Mouse (Mus musculus) large intestine, adult 2 months (tissue): ENCODE results near the gene Mtch1. TPM values are rescaled to one million over a fixed set of nuclear protein-coding genes. Genes with fewer than 3 reads are reported as not detected.

ENCODE experiments used
- DNase-seq: peaks from one replicate; pipeline ENCODE4 v3.0.0-alpha.2; 2012; ENCODE audit warnings: low read depth, low spot score
- WGBS: fragments of 180-500 bp; shearing (Covaris S2); methylation state at CpG from one replicate; pipeline ENCODE4 v1.1.7; 2018; 5-methylcytosine and 5-hydroxymethylcytosine counted together
- polyA plus RNA-seq: library from polyadenylated mRNA; depleted of rRNA; stranded (reverse); fragments of >200 nt; gene quantifications from 2 replicates; pipeline ENCODE4 v1.2.3, GENCODE M21; 2012; rRNA removed

Mtch1 gene
- polyA plus RNA-seq, 1 experiment: 263 TPM

- no peak for DNase-seq
- 89% methylated on average over 7 of the region's 7 CpGs for WGBS
These were observed 55.9 kb downstream of the Mtch1 start for GRCm38 (mm10) chr17:29291793-29292192.

GRCm38 (mm10) chr17:29282216-29282952, 65.3 kb downstream of the Mtch1 start:
- 55% methylated on average over 21 of the region's 21 CpGs for WGBS
- no peak for DNase-seq

Other genes with a start within 250 kb of the Mtch1 start
- gene Rab44, start 233.8 kb downstream of the Mtch1 start, polyA plus RNA-seq: 0.45 and 1.2 TPM in 2 replicates
- 1.1 and 1.7 TPM in 2 replicates for gene Cpne5, start 109.8 kb downstream of the Mtch1 start, polyA plus RNA-seq
- gene Ppil1, start 83.7 kb downstream of the Mtch1 start, polyA plus RNA-seq: 37.7 and 40.0 TPM in 2 replicates
- 75.5 and 82.4 TPM in 2 replicates for gene BC004004, start 79.1 kb downstream of the Mtch1 start, polyA plus RNA-seq
- gene Pi16, start 30.3 kb downstream of the Mtch1 start, polyA plus RNA-seq: 1.4 and 1.5 TPM in 2 replicates
- gene Fgd2, start 13.0 kb upstream of the Mtch1 start, polyA plus RNA-seq: 16.6 and 25.9 TPM in 2 replicates
- 47.7 and 66.8 TPM in 2 replicates for gene Pim1, start 142.8 kb upstream of the Mtch1 start, polyA plus RNA-seq
- not detected in 2 replicates for gene Gm17657, start 201.7 kb upstream of the Mtch1 start, polyA plus RNA-seq
- 17.2 and 21.8 TPM in 2 replicates for gene Tbc1d22b, start 201.9 kb upstream of the Mtch1 start, polyA plus RNA-seq
- gene Tmem217, start 204.5 kb upstream of the Mtch1 start, polyA plus RNA-seq: not detected in 2 replicates